Mouse (Mus musculus): ENCODE results near the gene Xpo4. TPM values are rescaled to one million over a fixed set of nuclear protein-coding genes. Genes with fewer than 3 reads are reported as not detected.

Gene Xpo4
- polyA plus RNA-seq, 1 experiment from 2014 or later: 16.5 TPM

GRCm38 (mm10) chr14:57622934-57623333 is 42.3 kb downstream of the Xpo4 start:
- Histone ChIP-seq H3K4me1 (replicated peaks) (peaks cover 3% of the 10 kb centered on the region), H3K4me2 (replicated peaks) (no peak overlapping the region), H3K4me3 (replicated peaks) (no peak overlapping the region), H3K9ac (replicated peaks) (no peak overlapping the region), H3K27ac (no peak overlapping the region), H3K27me3 (no peaks in the 10 kb centered on the region), H3K36me3 (peaks cover 35% of the 10 kb centered on the region), H3K9me3 (no peaks in the 10 kb centered on the region)
- WGBS: 82% methylated on average over 3 of the region's 3 CpGs
- no peak for ATAC-seq

- no peak for ATAC-seq
- H3K36me3 ChIP-seq: peaks cover 32% of the 10 kb centered on the region
- no peaks in the 10 kb centered on the region for H3K9me3 ChIP-seq
- H3K4me1 ChIP-seq (replicated peaks): peaks cover 3% of the 10 kb centered on the region
- no peak overlapping the region for H3K4me2 ChIP-seq (replicated peaks)
- H3K27ac ChIP-seq: no peak overlapping the region
- no peaks in the 10 kb centered on the region for H3K27me3 ChIP-seq
- no peak overlapping the region for H3K4me3 ChIP-seq (replicated peaks)
- WGBS: 62% methylated on average over 4 of the region's 4 CpGs
- no peak overlapping the region for H3K9ac ChIP-seq (replicated peaks)
Measured at GRCm38 (mm10) chr14:57621699-57622098, 43.5 kb downstream of the Xpo4 start.

- no peak overlapping the region for H3K4me3 ChIP-seq (replicated peaks)
- H3K27me3 ChIP-seq: no peaks in the 10 kb centered on the region
- H3K9me3 ChIP-seq: no peaks in the 10 kb centered on the region
- WGBS: 63% methylated on average over 4 of the region's 4 CpGs
- no peak overlapping the region for H3K27ac ChIP-seq
- peaks cover 6% of the 10 kb centered on the region for H3K4me1 ChIP-seq (replicated peaks)
- no peak overlapping the region for H3K9ac ChIP-seq (replicated peaks)
- peaks cover 24% of the 10 kb centered on the region for H3K36me3 ChIP-seq
- H3K4me2 ChIP-seq (replicated peaks): no peak overlapping the region
- no peak for ATAC-seq
Measured at GRCm38 (mm10) chr14:57620598-57621236, 44.5 kb downstream of the Xpo4 start.

- 48% methylated on average over 2 of the region's 2 CpGs for WGBS
- Histone ChIP-seq H3K9me3 (no peaks in the 10 kb centered on the region), H3K4me3 (replicated peaks) (no peak overlapping the region), H3K36me3 (peaks cover 19% of the 10 kb centered on the region; the same call in 1 of the 2 replicates), H3K9ac (replicated peaks) (no peak overlapping the region), H3K27ac (no peak overlapping the region), H3K27me3 (no peaks in the 10 kb centered on the region), H3K4me2 (replicated peaks) (no peak overlapping the region), H3K4me1 (replicated peaks) (peaks cover 6% of the 10 kb centered on the region)
- 0 out of 2 replicates have a peak, but pooled peaks have one; percentile 24 for ATAC-seq
Measured at GRCm38 (mm10) chr14:57619487-57619886, 45.7 kb downstream of the Xpo4 start.

- Histone ChIP-seq H3K27me3 (no peaks in the 10 kb centered on the region), H3K27ac (no peak overlapping the region), H3K4me2 (replicated peaks) (no peak overlapping the region), H3K9ac (replicated peaks) (no peak overlapping the region), H3K4me3 (replicated peaks) (no peak overlapping the region), H3K4me1 (replicated peaks) (peaks cover 6% of the 10 kb centered on the region), H3K9me3 (no peaks in the 10 kb centered on the region), H3K36me3 (peaks cover 5% of the 10 kb centered on the region; the same call in 1 of the 2 replicates)
- 98% methylated on average over 1 of the region's 1 CpGs for WGBS
- ATAC-seq: no peak
Measured at GRCm38 (mm10) chr14:57617675-57618074, 47.6 kb downstream of the Xpo4 start.

GRCm38 (mm10) chr14:57616339-57616965 is 48.8 kb downstream of the Xpo4 start:
- no peak overlapping the region for H3K4me2 ChIP-seq (replicated peaks)
- H3K9ac ChIP-seq (replicated peaks): no peak overlapping the region
- H3K4me3 ChIP-seq (replicated peaks): no peak overlapping the region
- no peaks in the 10 kb centered on the region for H3K9me3 ChIP-seq
- H3K27ac ChIP-seq: no peak overlapping the region
- no peak for ATAC-seq
- peaks cover 6% of the 10 kb centered on the region for H3K4me1 ChIP-seq (replicated peaks)
- peaks cover 5% of the 10 kb centered on the region; the same call in 1 of the 2 replicates for H3K36me3 ChIP-seq
- no peaks in the 10 kb centered on the region for H3K27me3 ChIP-seq
- WGBS: 87% methylated on average over 6 of the region's 6 CpGs

- Histone ChIP-seq H3K4me3 (replicated peaks) (no peak overlapping the region), H3K4me1 (replicated peaks) (peaks cover 9% of the 10 kb centered on the region), H3K9ac (replicated peaks) (no peak overlapping the region), H3K27ac (no peak overlapping the region), H3K27me3 (no peaks in the 10 kb centered on the region), H3K9me3 (no peaks in the 10 kb centered on the region), H3K36me3 (peaks cover 5% of the 10 kb centered on the region; the same call in 1 of the 2 replicates), H3K4me2 (replicated peaks) (no peak overlapping the region)
- WGBS: 81% methylated on average over 6 of the region's 6 CpGs
- ATAC-seq: no peak
Measured at GRCm38 (mm10) chr14:57615828-57616227, 49.4 kb downstream of the Xpo4 start.

- Histone ChIP-seq H3K36me3 (no peaks in the 10 kb centered on the region), H3K4me2 (replicated peaks) (no peak overlapping the region), H3K4me1 (replicated peaks) (peaks cover 18% of the 10 kb centered on the region), H3K9ac (replicated peaks) (no peak overlapping the region), H3K27ac (no peak overlapping the region), H3K4me3 (replicated peaks) (no peak overlapping the region), H3K27me3 (no peaks in the 10 kb centered on the region), H3K9me3 (no peaks in the 10 kb centered on the region)
- 63% methylated on average over 2 of the region's 2 CpGs for WGBS
- ATAC-seq: no peak
Measured at GRCm38 (mm10) chr14:57611034-57611433, 54.2 kb downstream of the Xpo4 start.

- ATAC-seq: no peak
- H3K36me3 ChIP-seq: 0 out of 2 replicates have a peak, but pooled peaks cover 2% of the 10 kb centered on the region
Measured at GRCm38 (mm10) chr14:57609816-57610329, 55.4 kb downstream of the Xpo4 start.

GRCm38 (mm10) chr14:57607500-57607899 is 57.7 kb downstream of the Xpo4 start:
- Histone ChIP-seq H3K9me3 (no peaks in the 10 kb centered on the region), H3K4me1 (replicated peaks) (peaks cover 15% of the 10 kb centered on the region), H3K4me3 (replicated peaks) (no peak overlapping the region), H3K9ac (replicated peaks) (no peak overlapping the region), H3K36me3 (peaks cover 16% of the 10 kb centered on the region), H3K27me3 (no peaks in the 10 kb centered on the region), H3K27ac (no peak overlapping the region), H3K4me2 (replicated peaks) (no peak overlapping the region)
- peak; percentile 93 for ATAC-seq
- 38% methylated on average over 1 of the region's 1 CpGs for WGBS

More at GRCm38 (mm10) chr14:57609816-57610329, 55.4 kb downstream of the Xpo4 start:
- Histone ChIP-seq H3K4me3 (replicated peaks) (no peak overlapping the region), H3K27me3 (no peaks in the 10 kb centered on the region), H3K9me3 (no peaks in the 10 kb centered on the region), H3K4me2 (replicated peaks) (no peak overlapping the region), H3K27ac (no peak overlapping the region), H3K4me1 (replicated peaks) (peaks cover 15% of the 10 kb centered on the region), H3K9ac (replicated peaks) (no peak overlapping the region)
- 83% methylated on average over 4 of the region's 4 CpGs for WGBS

- 84% methylated on average over 8 of the region's 8 CpGs for WGBS
- ATAC-seq: no peak
- peaks cover 21% of the 10 kb centered on the region for H3K36me3 ChIP-seq
Measured at GRCm38 (mm10) chr14:57606663-57607365, 58.4 kb downstream of the Xpo4 start.

GRCm38 (mm10) chr14:57593279-57593678 is 72.0 kb downstream of the Xpo4 start:
- peaks cover 67% of the 10 kb centered on the region for H3K36me3 ChIP-seq
- H3K4me2 ChIP-seq (replicated peaks): no peak overlapping the region
- no peak for ATAC-seq
- H3K9ac ChIP-seq (replicated peaks): no peak overlapping the region
- H3K4me1 ChIP-seq (replicated peaks): no peaks in the 10 kb centered on the region
- H3K27me3 ChIP-seq: no peaks in the 10 kb centered on the region
- WGBS: 93% methylated on average over 5 of the region's 5 CpGs
- no peak overlapping the region for H3K4me3 ChIP-seq (replicated peaks)
- H3K9me3 ChIP-seq: no peaks in the 10 kb centered on the region
- no peak overlapping the region for H3K27ac ChIP-seq

More at GRCm38 (mm10) chr14:57606663-57607365, 58.4 kb downstream of the Xpo4 start:
- Histone ChIP-seq H3K27me3 (no peaks in the 10 kb centered on the region), H3K4me1 (replicated peaks) (peaks cover 15% of the 10 kb centered on the region), H3K4me2 (replicated peaks) (no peak overlapping the region), H3K4me3 (replicated peaks) (no peak overlapping the region), H3K27ac (no peak overlapping the region), H3K9me3 (no peaks in the 10 kb centered on the region), H3K9ac (replicated peaks) (no peak overlapping the region)

Measured in midbrain, embryonic 13.5 days (tissue).